Mouse (Mus musculus) heart, adult 2 months (tissue): Measurements from ENCODE around the gene Mettl24.

Source experiments
- CTCF ChIP-seq: fragments of 200-600 bp; IDR thresholded peaks from 2 replicates; pipeline ENCODE4 v1.8.1; 2022; ENCODE audit warnings: antibody characterized with exemption, mild to moderate bottlenecking, moderate library complexity
- EP300 ChIP-seq: fragments of 200-500 bp; IDR thresholded peaks from 2 replicates; pipeline ENCODE4 v1.6.1; 2011; ENCODE audit warnings: low read depth, low read length, control low read depth; ENCODE audit not compliant: insufficient read depth
- POLR2A ChIP-seq: fragments of 200-500 bp; IDR thresholded peaks from 2 replicates; pipeline ENCODE4 v1.6.1; 2011; ENCODE audit warnings: mild to moderate bottlenecking, low read depth, low read length, control low read depth; ENCODE audit not compliant: insufficient read depth

DNA sequence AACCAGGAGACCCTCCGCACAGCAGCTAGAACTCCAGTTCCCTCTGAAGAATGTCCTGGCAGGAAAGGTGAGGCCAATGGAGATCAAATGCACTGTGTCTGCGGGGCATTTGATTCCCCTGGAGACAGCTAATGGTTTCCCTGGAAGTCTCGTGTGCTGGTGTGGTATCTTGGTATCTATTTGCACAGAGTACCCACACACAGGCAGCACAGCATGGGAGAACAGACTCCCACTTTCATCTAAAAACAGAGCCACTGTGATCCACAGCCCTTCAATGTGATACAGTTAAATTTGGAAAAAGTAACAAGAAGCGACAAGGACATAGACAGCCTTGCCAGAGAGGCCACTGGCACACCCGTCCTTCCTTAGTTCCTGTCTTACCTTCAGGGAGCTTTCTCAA is 160.8 kb downstream of the Mettl24 start:
- TF ChIP-seq EP300 (no peak), POLR2A (no peak), CTCF (no peak)
